In genomic region chr19:44264226-44264625, GRCm38 (mm10) we compare ENCODE assay signal across 2 mouse cellular contexts.
TF ChIP-seq lines count a peak whose summit lies in the region.

No protein-coding gene starts in this region.

TF ChIP-seq in MEL, 35 proteins besides CTCF, POLR2A, EP300 and RAD21 (continued from another document):
- TF ChIP-seq MEF2A (IDR thresholded peaks at IDR 0.05; ENCODE audit: extremely low read depth, insufficient replicate concordance, low read depth, low read length, poor library complexity, severe bottlenecking) (no peak), MAFK (IDR thresholded peaks at IDR 0.05; ENCODE audit: borderline replicate concordance, low read depth, low read length) (no peak), BHLHE40 (IDR thresholded peaks at IDR 0.05; ENCODE audit: borderline replicate concordance, low read depth, low read length) (peak; percentile 87; the same call in 1 of the 2 replicates), SMC3 (IDR thresholded peaks at IDR 0.05; ENCODE audit: low read depth, low read length) (no peak), ETS1 (IDR thresholded peaks at IDR 0.05; ENCODE audit: low read depth, low read length) (peak; percentile 53; the same call in 1 of the 2 replicates)

TF ChIP-seq in myocyte, 11 proteins besides CTCF, POLR2A, EP300 and RAD21 (continued from another document):
- TF ChIP-seq SRF (IDR thresholded peaks at IDR 0.05; ENCODE audit: control insufficient read depth, insufficient read length, low read depth) (no peak), MAX (IDR thresholded peaks at IDR 0.05; ENCODE audit: low read depth) (no peak), TCF3 (IDR thresholded peaks at IDR 0.05; ENCODE audit: insufficient read length, low read depth) (no peak)
